Mouse (Mus musculus) neutrophil, adult 83 days (primary cell): Measurements from ENCODE around the gene Esyt3. TPM values are rescaled to one million over a fixed set of nuclear protein-coding genes. Genes with fewer than 3 reads are reported as not detected.

ENCODE experiments used
- total RNA-seq, 2 experiments: library from RNA; stranded (reverse); gene quantifications; one replicate each; pipeline ENCODE4 v1.2.4; 2023

Gene Esyt3
- not detected for total RNA-seq

DNA sequence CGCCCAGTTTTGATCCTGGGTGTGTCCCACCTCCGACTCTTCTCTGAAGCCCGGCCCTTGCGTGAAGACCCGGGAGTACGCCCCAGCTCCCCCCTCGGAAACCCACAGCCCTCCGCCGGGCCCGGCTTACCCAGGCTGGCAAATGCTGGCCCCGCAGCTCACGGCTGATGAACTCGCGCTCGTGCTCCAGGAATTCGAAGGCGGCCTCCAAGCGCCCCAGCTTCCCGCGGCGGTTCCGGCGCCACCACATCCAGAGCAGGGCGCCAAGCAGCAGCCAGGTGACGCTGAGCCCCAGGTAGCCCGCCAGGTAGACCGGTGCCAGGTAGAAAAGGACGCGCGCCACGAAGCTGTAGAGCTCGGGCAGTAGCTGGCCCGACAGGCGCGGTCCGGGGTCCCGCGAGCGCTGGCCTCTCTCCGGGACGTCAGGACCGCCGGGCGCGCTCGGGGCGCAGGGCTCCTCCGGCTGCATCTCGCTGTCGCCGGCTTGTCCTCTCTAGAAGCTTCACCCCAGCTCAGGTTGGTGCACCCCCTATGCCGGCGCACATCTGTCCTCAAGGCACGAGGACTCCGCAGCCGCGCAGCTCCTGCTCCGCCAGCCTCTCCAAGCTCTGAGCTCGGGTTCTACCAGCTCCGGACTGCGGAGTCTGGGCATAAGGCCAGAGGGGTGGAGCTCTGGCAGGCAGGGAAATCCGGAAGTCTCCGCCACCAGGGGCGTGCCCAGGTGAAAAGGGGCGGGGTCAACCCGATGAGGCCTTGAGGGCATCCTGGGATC is at the start of gene Esyt3:
Gene Esyt3 (minus strand): TSS at position 637 of the 772 bp plus-strand sequence.

Other genes with a start within 250 kb of the Esyt3 start
- gene Pik3cb, start 217.9 kb downstream of the Esyt3 start, total RNA-seq: 10 to 100 TPM; 44.2 to 45.4 TPM
- not detected for gene Faiml, start 121.3 kb downstream of the Esyt3 start, total RNA-seq
- gene Cep70, start 115.2 kb downstream of the Esyt3 start, total RNA-seq: 10 to 100 TPM in 1 of 2 experiments, 1 to 10 TPM in 1; 9.8 to 12.2 TPM
- under 1 TPM; 0.26 to 0.46 TPM for gene Mras, start 78.8 kb upstream of the Esyt3 start, total RNA-seq
- not detected for gene Nme9, start 92.9 kb upstream of the Esyt3 start, total RNA-seq
- gene Armc8, start 210.3 kb upstream of the Esyt3 start, total RNA-seq: 10 to 100 TPM; 23.4 to 23.9 TPM
- 10 to 100 TPM; 15.8 to 18.5 TPM for gene Dbr1, start 217.2 kb upstream of the Esyt3 start, total RNA-seq